Mouse (Mus musculus): ENCODE data around the gene Rgs9.

- TF ChIP-seq CTCF (IDR thresholded peaks at IDR 0.05; ENCODE audit: borderline replicate concordance, control insufficient read depth, extremely low read depth, insufficient read depth, low read length, poor library complexity) (no peak), POLR2A (IDR thresholded peaks at IDR 0.05; ENCODE audit: control insufficient read depth, extremely low read depth, insufficient read depth, low read length, poor library complexity) (no peak)
Observed at GRCm38 (mm10) chr11:109175376-109175969, 122.5 kb downstream of the Rgs9 start.

All from thymus, adult 2 months (tissue).